Mouse (Mus musculus): ENCODE results near the gene Il18. TPM values are rescaled to one million over a fixed set of nuclear protein-coding genes. Genes with fewer than 3 reads are reported as not detected.

Il18 gene
- total RNA-seq (2021): 1 to 10 TPM; 1.0 to 1.2 TPM
- 0.53 and 1.6 TPM in 2 replicates for polyA plus RNA-seq (2012; rRNA removed)
- long read RNA-seq, partial matches to known transcripts: 0 of 2 reads
- long read RNA-seq, other reads (novel, unspliced or antisense): 2 of 2 reads

- peak within 1 kb of the TSS; percentile 31; the same call in 1 of the 2 replicates for H3K27ac ChIP-seq
- H3K4me1 ChIP-seq (ENCODE audit: control insufficient read depth, insufficient read depth, low read length): no peaks in the 10 kb centered on the region
- TF ChIP-seq POLR2A (IDR thresholded peaks at IDR 0.05; ENCODE audit: insufficient read depth, low read depth, low read length) (0 out of 2 replicates have a peak, but pooled peaks have one; percentile 13), CTCF (IDR thresholded peaks at IDR 0.05) (no peak)
- no peaks in the 10 kb centered on the region for H3K27me3 ChIP-seq (ENCODE audit: control insufficient read depth, insufficient read depth, low read length)
- no peaks in the 10 kb centered on the region for H3K79me2 ChIP-seq (replicated peaks; ENCODE audit: control insufficient read depth, insufficient read depth, low read length)
- H3K9ac ChIP-seq (ENCODE audit: low read depth, low read length): no peak within 1 kb of the TSS
- H3K36me3 ChIP-seq (ENCODE audit: control insufficient read depth, insufficient read depth, low read length): no peaks in the 10 kb centered on the region
- no peak within 1 kb of the TSS; the same call in 1 of the 2 replicates for H3K4me3 ChIP-seq
- 32% methylated on average over 12 of the region's 12 CpGs for WGBS
- intact Hi-C loops (cut with DNase I): no loop called here
- peak; percentile 38 to 49 for DNase-seq
Measured at GRCm38 (mm10) chr9:50554241-50555093, at the start of gene Il18. Gene Il18, plus strand, starts transcription at chr9:50554827.

DNA sequence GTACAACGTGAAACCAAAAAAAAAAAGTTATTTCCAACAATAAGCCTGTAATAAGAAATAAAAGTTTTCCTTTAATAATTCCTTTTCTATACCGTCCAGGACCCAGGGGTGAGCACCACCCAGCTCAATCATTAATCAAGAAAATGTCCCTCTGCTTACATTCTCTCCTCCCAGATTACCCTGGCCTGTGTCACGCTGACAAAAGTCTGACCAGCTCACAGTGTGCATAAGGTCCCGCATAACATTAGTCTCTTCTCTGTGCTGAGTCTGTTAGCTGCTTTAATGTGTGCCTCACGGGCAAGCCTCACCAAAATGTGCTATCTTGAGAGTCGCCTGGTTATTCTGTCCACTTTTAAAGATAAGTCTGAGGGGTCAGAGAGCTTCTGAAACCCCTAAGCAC lies 49.2 kb upstream of the Il18 start:
- no peaks in the 10 kb centered on the region for H3K27me3 ChIP-seq (ENCODE audit: control insufficient read depth, insufficient read depth, low read length)
- no peak overlapping the region for H3K4me3 ChIP-seq
- TF ChIP-seq POLR2A (IDR thresholded peaks at IDR 0.05; ENCODE audit: insufficient read depth, low read depth, low read length) (no peak), CTCF (IDR thresholded peaks at IDR 0.05) (no peak), EP300 (IDR thresholded peaks at IDR 0.05; ENCODE audit: insufficient read depth, low read depth, low read length) (no peak)
- no peak overlapping the region for H3K27ac ChIP-seq
- no peak overlapping the region for H3K9ac ChIP-seq (ENCODE audit: low read depth, low read length)
- H3K36me3 ChIP-seq (ENCODE audit: control insufficient read depth, insufficient read depth, low read length): no peaks in the 10 kb centered on the region; the same call in 1 of the 2 replicates
- DNase-seq: no peak
- intact Hi-C loops (cut with DNase I): no loop called here
- WGBS: 53% methylated on average over 6 of the region's 6 CpGs
- 0 out of 2 replicates have a peak, but pooled peaks cover 1% of the 10 kb centered on the region for H3K4me1 ChIP-seq (ENCODE audit: control insufficient read depth, insufficient read depth, low read length)
- no peaks in the 10 kb centered on the region for H3K79me2 ChIP-seq (replicated peaks; ENCODE audit: control insufficient read depth, insufficient read depth, low read length)

GRCm38 (mm10) chr9:50507570-50507969 lies 47.1 kb upstream of the Il18 start:
- Histone ChIP-seq H3K79me2 (replicated peaks; ENCODE audit: control insufficient read depth, insufficient read depth, low read length) (no peaks in the 10 kb centered on the region), H3K4me3 (no peak overlapping the region), H3K9ac (ENCODE audit: low read depth, low read length) (no peak overlapping the region), H3K36me3 (ENCODE audit: control insufficient read depth, insufficient read depth, low read length) (no peaks in the 10 kb centered on the region; the same call in 1 of the 2 replicates), H3K27me3 (ENCODE audit: control insufficient read depth, insufficient read depth, low read length) (no peaks in the 10 kb centered on the region), H3K4me1 (ENCODE audit: control insufficient read depth, insufficient read depth, low read length) (0 out of 2 replicates have a peak, but pooled peaks cover 1% of the 10 kb centered on the region), H3K27ac (no peak overlapping the region; the same call in 1 of the 2 replicates)
- WGBS: 19% methylated on average over 7 of the region's 7 CpGs
- intact Hi-C loops (cut with DNase I): no loop called here
- TF ChIP-seq POLR2A (IDR thresholded peaks at IDR 0.05; ENCODE audit: insufficient read depth, low read depth, low read length): no peak
- no peak for TF ChIP-seq EP300 (IDR thresholded peaks at IDR 0.05; ENCODE audit: insufficient read depth, low read depth, low read length)
- TF ChIP-seq CTCF (IDR thresholded peaks at IDR 0.05): no peak
- DNase-seq: peak in 1 of 2 experiments; percentile 6

DNA sequence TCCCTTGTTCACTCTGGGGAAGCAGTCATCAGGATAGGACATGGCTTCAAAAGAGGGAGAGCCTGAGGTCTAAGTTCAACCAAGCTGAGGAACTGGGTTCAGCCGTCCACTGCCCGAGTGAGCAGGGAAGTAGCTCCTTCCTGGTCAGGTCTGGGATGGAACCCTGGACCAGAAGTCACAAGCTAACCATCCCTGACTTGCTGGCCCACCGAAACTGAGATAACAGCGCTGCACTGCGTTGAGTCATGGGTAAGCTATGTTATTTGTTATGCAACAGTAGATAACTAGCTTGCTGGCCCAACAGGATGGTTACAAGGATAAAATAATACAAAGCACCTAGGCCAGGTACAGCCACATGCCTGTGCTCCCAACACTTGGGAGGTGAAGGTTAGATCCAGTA lies 39.2 kb upstream of the Il18 start:
- no peaks in the 10 kb centered on the region for H3K27me3 ChIP-seq (ENCODE audit: control insufficient read depth, insufficient read depth, low read length)
- peaks cover 4% of the 10 kb centered on the region for H3K4me1 ChIP-seq (ENCODE audit: control insufficient read depth, insufficient read depth, low read length)
- intact Hi-C loops (cut with DNase I): no loop called here
- H3K27ac ChIP-seq: no peak overlapping the region
- no peaks in the 10 kb centered on the region for H3K79me2 ChIP-seq (replicated peaks; ENCODE audit: control insufficient read depth, insufficient read depth, low read length)
- H3K9ac ChIP-seq (ENCODE audit: low read depth, low read length): no peak overlapping the region
- no peak for TF ChIP-seq POLR2A (IDR thresholded peaks at IDR 0.05; ENCODE audit: insufficient read depth, low read depth, low read length)
- TF ChIP-seq CTCF (IDR thresholded peaks at IDR 0.05): no peak
- TF ChIP-seq EP300 (IDR thresholded peaks at IDR 0.05; ENCODE audit: insufficient read depth, low read depth, low read length): no peak
- no peak for DNase-seq
- no peak overlapping the region for H3K4me3 ChIP-seq
- H3K36me3 ChIP-seq (ENCODE audit: control insufficient read depth, insufficient read depth, low read length): no peaks in the 10 kb centered on the region
- 20% methylated on average over 5 of the region's 5 CpGs for WGBS

- 24% methylated on average over 2 of the region's 2 CpGs for WGBS
- no peak for DNase-seq
- Histone ChIP-seq H3K79me2 (replicated peaks; ENCODE audit: control insufficient read depth, insufficient read depth, low read length) (no peaks in the 10 kb centered on the region), H3K36me3 (ENCODE audit: control insufficient read depth, insufficient read depth, low read length) (peaks cover 5% of the 10 kb centered on the region; the same call in 1 of the 2 replicates), H3K4me1 (ENCODE audit: control insufficient read depth, insufficient read depth, low read length) (peaks cover 4% of the 10 kb centered on the region), H3K27me3 (ENCODE audit: control insufficient read depth, insufficient read depth, low read length) (no peaks in the 10 kb centered on the region), H3K27ac (no peak overlapping the region; the same call in 1 of the 2 replicates), H3K9ac (ENCODE audit: low read depth, low read length) (no peak overlapping the region), H3K4me3 (no peak overlapping the region)
- intact Hi-C loops (cut with DNase I): no loop called here
- TF ChIP-seq EP300 (IDR thresholded peaks at IDR 0.05; ENCODE audit: insufficient read depth, low read depth, low read length): no peak
- peak; percentile 67 for TF ChIP-seq CTCF (IDR thresholded peaks at IDR 0.05)
Measured at GRCm38 (mm10) chr9:50518781-50519180, 35.8 kb upstream of the Il18 start.

DNA sequence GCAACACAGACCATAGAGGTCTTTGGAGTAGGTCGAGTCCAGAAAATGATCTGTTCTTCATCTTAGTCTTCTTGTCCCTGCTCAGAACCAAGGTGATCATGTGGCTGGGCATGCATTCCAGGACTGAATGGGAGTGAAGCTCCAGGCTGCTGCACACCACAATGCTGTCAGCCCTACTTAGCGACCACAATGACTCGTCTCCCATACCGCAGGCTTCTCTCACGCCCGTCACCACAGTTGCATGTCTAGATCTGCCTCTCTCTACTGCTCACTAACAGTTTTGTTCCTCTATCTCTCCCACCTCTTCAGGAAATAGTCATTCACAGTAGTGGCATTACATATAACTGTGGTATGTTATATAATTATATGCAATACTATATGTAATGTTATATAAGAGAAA lies 33.9 kb upstream of the Il18 start:
- Histone ChIP-seq H3K27ac (no peak overlapping the region), H3K79me2 (replicated peaks; ENCODE audit: control insufficient read depth, insufficient read depth, low read length) (no peaks in the 10 kb centered on the region), H3K27me3 (ENCODE audit: control insufficient read depth, insufficient read depth, low read length) (no peaks in the 10 kb centered on the region), H3K9ac (ENCODE audit: low read depth, low read length) (no peak overlapping the region), H3K4me1 (ENCODE audit: control insufficient read depth, insufficient read depth, low read length) (peaks cover 4% of the 10 kb centered on the region), H3K4me3 (no peak overlapping the region), H3K36me3 (ENCODE audit: control insufficient read depth, insufficient read depth, low read length) (peaks cover 5% of the 10 kb centered on the region; the same call in 1 of the 2 replicates)
- DNase-seq: no peak
- no peak for TF ChIP-seq CTCF (IDR thresholded peaks at IDR 0.05)
- no peak for TF ChIP-seq POLR2A (IDR thresholded peaks at IDR 0.05; ENCODE audit: insufficient read depth, low read depth, low read length)
- no peak for TF ChIP-seq EP300 (IDR thresholded peaks at IDR 0.05; ENCODE audit: insufficient read depth, low read depth, low read length)
- 74% methylated on average over 6 of the region's 6 CpGs for WGBS
- intact Hi-C loops (cut with DNase I): loop anchor here (10.0 kb wide), 1 partner anchor 144 kb away; no protein-coding TSS in a partner anchor
